20 mouse cellular contexts compared by ENCODE assay signal in genomic region chr19:15802641-15803040, GRCm38 (mm10).
DNase-seq lines count a peak whose midpoint lies in the region; ATAC-seq lines count a peak whose summit lies in the region.
"Had no signal": no experiment of that assay in that cellular context is flagged by ENCODE, and none has a peak within 500 bp of the region (broad histone marks: within the 10 kb centered on the region; RNA-seq: fewer than 3 reads in every experiment).

No protein-coding gene starts in this region.

- peaks cover 28% of the 10 kb centered on the region for H3K4me1 ChIP-seq in hindbrain, embryonic 15.5 days (replicated peaks)
- H3K4me1 ChIP-seq in hindbrain, embryonic 12.5 days = peaks cover 23% of the 10 kb centered on the region
- peaks cover 42% of the 10 kb centered on the region for H3K4me1 ChIP-seq in forebrain, embryonic 13.5 days
- peaks cover 42% of the 10 kb centered on the region for H3K4me1 ChIP-seq in midbrain, embryonic 12.5 days
- H3K4me1 ChIP-seq: liver, embryonic 13.5 days had no signal

- 0 out of 2 replicates have a peak overlapping the region, but pooled peaks have one; percentile 34 for H3K27ac ChIP-seq in hindbrain, embryonic 15.5 days (replicated peaks)
- H3K27ac ChIP-seq in hindbrain, embryonic 12.5 days = no peak overlapping the region
- peak overlapping the region; percentile 85 for H3K27ac ChIP-seq in forebrain, embryonic 13.5 days
- H3K27ac ChIP-seq in midbrain, embryonic 12.5 days (replicated peaks) = peak overlapping the region; percentile 68
- H3K27ac ChIP-seq: gastrocnemius, adult 2 months; limb, embryonic 13.5 days; liver, embryonic 13.5 days had no signal

- H3K4me3 ChIP-seq in hindbrain, embryonic 15.5 days = no peak overlapping the region
- no peak overlapping the region for H3K4me3 ChIP-seq in hindbrain, embryonic 12.5 days
- H3K4me3 ChIP-seq in forebrain, embryonic 13.5 days = no peak overlapping the region
- H3K4me3 ChIP-seq in midbrain, embryonic 12.5 days = no peak overlapping the region
- H3K4me3 ChIP-seq: liver, embryonic 13.5 days had no signal

- intact Hi-C loops in left cerebral cortex, postnatal 36 days (cut with DNase I) = loop anchor here (5.0 to 10.0 kb wide), 3 partner anchors 158 to 1205 kb away; partner anchors contain the start of gene Tle4

- DNase-seq in Muller cell, postnatal 12 days (ENCODE audit: inconsistent ontology term) = peak; percentile 12
- DNase-seq in right cerebral cortex, postnatal 14 days = no peak
- no peak for DNase-seq in left cerebral cortex, postnatal 36 days (ENCODE audit: low spot score in 2 of 2)
- DNase-seq: adrenal gland, postnatal 25 days; cerebellum, adult 2 months; cerebellum, postnatal 36 days; gastrocnemius, adult 2 months; heart, postnatal 14 days; liver, embryonic 13.5 days; lung, embryonic 14.5 days; lung, postnatal 36 days; right cerebral cortex, postnatal 25 days; thymus, adult 2 months had no signal

- no peak for ATAC-seq in hindbrain, embryonic 15.5 days (ENCODE audit: low FRiP score, low read depth)
- no peak for ATAC-seq in hindbrain, embryonic 12.5 days (ENCODE audit: low FRiP score)
- ATAC-seq in forebrain, embryonic 13.5 days = peak; percentile 44; the same call in 1 of the 2 replicates
- peak; percentile 36; the same call in 1 of the 2 replicates for ATAC-seq in midbrain, embryonic 12.5 days (ENCODE audit: low FRiP score, low read depth)
- ATAC-seq in megakaryocyte progenitor cell, adult 5-6 weeks (replicated peaks; ENCODE audit: poor library complexity) = no peak

- H3K9ac ChIP-seq in hindbrain, embryonic 15.5 days = no peak overlapping the region
- H3K9ac ChIP-seq in hindbrain, embryonic 12.5 days = no peak overlapping the region
- H3K9ac ChIP-seq in forebrain, embryonic 13.5 days = no peak overlapping the region
- H3K9ac ChIP-seq in midbrain, embryonic 12.5 days (replicated peaks) = no peak overlapping the region
- H3K9ac ChIP-seq: limb, embryonic 13.5 days; liver, embryonic 13.5 days; lung, embryonic 14.5 days had no signal

- H3K4me2 ChIP-seq in hindbrain, embryonic 15.5 days = no peak overlapping the region
- H3K4me2 ChIP-seq in hindbrain, embryonic 12.5 days (replicated peaks) = no peak overlapping the region
- peak overlapping the region; percentile 59 for H3K4me2 ChIP-seq in forebrain, embryonic 13.5 days
- peak overlapping the region; percentile 55 for H3K4me2 ChIP-seq in midbrain, embryonic 12.5 days (replicated peaks)

- 70% methylated on average over 5 of the region's 5 CpGs for WGBS in hindbrain, embryonic 15.5 days
- 71% methylated on average over 5 of the region's 5 CpGs for WGBS in hindbrain, embryonic 12.5 days
- WGBS in forebrain, embryonic 13.5 days = 24% methylated on average over 5 of the region's 5 CpGs
- 43% methylated on average over 5 of the region's 5 CpGs for WGBS in midbrain, embryonic 12.5 days

- 0 out of 2 replicates have a peak, but pooled peaks cover 5% of the 10 kb centered on the region for H3K27me3 ChIP-seq in hindbrain, embryonic 15.5 days
- peaks cover 10% of the 10 kb centered on the region; the same call in 1 of the 2 replicates for H3K27me3 ChIP-seq in hindbrain, embryonic 12.5 days
- peaks cover 35% of the 10 kb centered on the region for H3K27me3 ChIP-seq in forebrain, embryonic 13.5 days
- peaks cover 69% of the 10 kb centered on the region for H3K27me3 ChIP-seq in midbrain, embryonic 12.5 days
- H3K27me3 ChIP-seq: liver, embryonic 13.5 days had no signal

- no peaks in the 10 kb centered on the region for H3K9me3 ChIP-seq in hindbrain, embryonic 15.5 days
- H3K9me3 ChIP-seq in hindbrain, embryonic 12.5 days (replicated peaks) = no peaks in the 10 kb centered on the region
- H3K9me3 ChIP-seq in forebrain, embryonic 13.5 days (replicated peaks) = no peaks in the 10 kb centered on the region
- H3K9me3 ChIP-seq in midbrain, embryonic 12.5 days = no peaks in the 10 kb centered on the region
- H3K9me3 ChIP-seq: embryonic facial prominence, embryonic 10.5 days; limb, embryonic 13.5 days; liver, embryonic 13.5 days had no signal

- no peaks in the 10 kb centered on the region for H3K36me3 ChIP-seq in hindbrain, embryonic 15.5 days
- no peaks in the 10 kb centered on the region for H3K36me3 ChIP-seq in hindbrain, embryonic 12.5 days
- no peaks in the 10 kb centered on the region for H3K36me3 ChIP-seq in forebrain, embryonic 13.5 days (ENCODE audit: poor library complexity, severe bottlenecking)
- no peaks in the 10 kb centered on the region for H3K36me3 ChIP-seq in midbrain, embryonic 12.5 days
- H3K36me3 ChIP-seq: embryonic facial prominence, embryonic 10.5 days; limb, embryonic 13.5 days; liver, embryonic 13.5 days had no signal

Comparison
In these comparisons a context has a peak if more than half of its experiments do, and no peak if none do; other contexts are left out.
1. ATAC-seq: peak in forebrain, embryonic 13.5 days (single experiment) and midbrain, embryonic 12.5 days (single experiment); none in hindbrain, embryonic 15.5 days (single experiment), hindbrain, embryonic 12.5 days (single experiment) and megakaryocyte progenitor cell, adult 5-6 weeks (single experiment).
2. H3K4me2 ChIP-seq: peak in forebrain, embryonic 13.5 days (single experiment) and midbrain, embryonic 12.5 days (single experiment); none in hindbrain, embryonic 15.5 days (single experiment) and hindbrain, embryonic 12.5 days (single experiment).